Mouse (Mus musculus) CH12.LX (cell line): ENCODE data around the gene Serpine3.

Source experiments
- CTCF ChIP-seq, 2 experiments: IDR thresholded peaks in 1 of 2; conservative IDR thresholded peaks in 1 of 2; 2 replicates each; pipeline ENCODE4 v1.5.1; 2011 to 2012; ENCODE audit warnings: low read depth in 2 of 2, low read length in 2 of 2, improper control_type of control experiment in 1 of 2, inconsistent platforms in 1 of 2, mild to moderate bottlenecking in 1 of 2, moderate library complexity in 1 of 2
- MYC ChIP-seq: IDR thresholded peaks from 2 replicates; pipeline ENCODE4 v1.6.1; 2011; ENCODE audit warnings: low read depth, mild to moderate bottlenecking, improper control_type of control experiment, low read length

- TF ChIP-seq MYC (no peak), CTCF (conservative IDR thresholded peaks at IDR 0.05 in 1 of 2, IDR thresholded peaks at IDR 0.05 in 1 of 2; ENCODE audit: low read depth in 2 of 2, low read length in 2 of 2) (no peak)
These were observed 13.1 kb upstream of the Serpine3 start for GRCm38 (mm10) chr14:62650376-62650775.
